Mouse (Mus musculus) neural tube, embryonic 11.5 days (tissue): ENCODE results near the gene Kat2b. TPM values are rescaled to one million over a fixed set of nuclear protein-coding genes. Genes with fewer than 3 reads are reported as not detected.
"Not testable (repeated sequence)": the region's sequence is repeated elsewhere in the genome, so short reads cannot be mapped to it uniquely, and the experiment has no call there.

Experiments
- ATAC-seq: fragments of 200-750 bp; cut with Nextera tagmentation; 2 replicates; pipeline ENCODE4 v1.8.0; 2017; ENCODE audit warnings: moderate number of reproducible peaks, mild to moderate bottlenecking, moderate TSS enrichment, moderate library complexity; ENCODE audit not compliant: insufficient read depth, low FRiP score, low TSS enrichment
- DNase-seq: peaks from one replicate; pipeline ENCODE4 v3.0.0-alpha.2; 2015; ENCODE audit warnings: low spot score
- H3K27ac ChIP-seq: fragments of 300-500 bp; sonication (generic); 2 replicates; pipeline ENCODE4 v1.5.1; 2014; ENCODE audit warnings: low read depth, mild to moderate bottlenecking, low read length
- H3K27me3 ChIP-seq: fragments of 300-500 bp; sonication (generic); 2 replicates; pipeline ENCODE4 v1.6.1; 2014; ENCODE audit warnings: mild to moderate bottlenecking, low read length, mixed read lengths; ENCODE audit not compliant: control insufficient read depth, insufficient read depth
- H3K36me3 ChIP-seq: fragments of 300-500 bp; sonication (generic); 2 replicates; pipeline ENCODE4 v1.6.1; 2014; ENCODE audit warnings: mild to moderate bottlenecking, low read length, moderate library complexity, mixed read lengths; ENCODE audit not compliant: control insufficient read depth, insufficient read depth
- H3K4me1 ChIP-seq: fragments of 300-500 bp; sonication (generic); 2 replicates; pipeline ENCODE4 v1.6.1; 2014; ENCODE audit warnings: low read length, mixed read lengths; ENCODE audit not compliant: control insufficient read depth, insufficient read depth
- H3K4me2 ChIP-seq: fragments of 300-500 bp; sonication (generic); 2 replicates; pipeline ENCODE4 v1.6.1; 2014; ENCODE audit warnings: low read depth, mild to moderate bottlenecking, moderate library complexity
- H3K4me3 ChIP-seq: fragments of 300-500 bp; sonication (generic); 2 replicates; pipeline ENCODE4 v1.5.1; 2014; ENCODE audit warnings: low read depth, low read length
- H3K9ac ChIP-seq: fragments of 300-500 bp; sonication (generic); 2 replicates; pipeline ENCODE4 v1.6.1; 2014; ENCODE audit warnings: mild to moderate bottlenecking, low read length
- H3K9me3 ChIP-seq: fragments of 300-500 bp; sonication (generic); 2 replicates; pipeline ENCODE4 v1.6.1; 2016; ENCODE audit warnings: low read length; ENCODE audit not compliant: control insufficient read depth
- WGBS: fragments of 180-500 bp; shearing (Covaris S2); extraction: QIAGEN DNeasy Blood & Tissue Kit; methylation state at CpG from one replicate; pipeline ENCODE4 v1.1.7; 2014; 5-methylcytosine and 5-hydroxymethylcytosine counted together
- polyA plus RNA-seq: library from polyadenylated mRNA; unstranded; fragments of >200 nt; fragmentation: Nextera tagmentation; extraction: Ambion mirVana; gene quantifications from 2 replicates; pipeline ENCODE4 v1.2.1, GENCODE M21; 2014

The Kat2b gene
- polyA plus RNA-seq, 1 experiment from 2014 or later = 5.2 TPM

- DNase-seq (peak; percentile 70), ATAC-seq (peak; percentile 71)
- Histone ChIP-seq H3K27ac (peak overlapping the region; percentile 92), H3K4me2 (peak overlapping the region; percentile 90), H3K9ac (peak overlapping the region; percentile 91), H3K9me3 (no peaks in the 10 kb centered on the region), H3K27me3 (no peaks in the 10 kb centered on the region), H3K36me3 (no peaks in the 10 kb centered on the region), H3K4me3 (peak overlapping the region; percentile 89), H3K4me1 (peaks cover 5% of the 10 kb centered on the region; the same call in 1 of the 2 replicates)
- under 1% methylated on average over 32 of the region's 51 CpGs for whole genome bisulfite sequencing
Measured at GRCm38 (mm10) chr17:53566919-53567345, 271 bp downstream of the Kat2b start.

- Histone ChIP-seq H3K9me3 (no peaks in the 10 kb centered on the region), H3K4me2 (peak overlapping the region; percentile 90), H3K27me3 (no peaks in the 10 kb centered on the region), H3K4me1 (peaks cover 5% of the 10 kb centered on the region; the same call in 1 of the 2 replicates), H3K27ac (peak overlapping the region; percentile 92), H3K4me3 (peak overlapping the region; percentile 89), H3K9ac (peak overlapping the region; percentile 91), H3K36me3 (no peaks in the 10 kb centered on the region)
- peak; percentile 76 for ATAC-seq
- DNase-seq = peak; percentile 73
- under 1% methylated on average over 61 of the region's 67 CpGs for WGBS
Measured at GRCm38 (mm10) chr17:53567346-53568101, 863 bp downstream of the Kat2b start.

GRCm38 (mm10) chr17:53568118-53568517 lies 1.5 kb downstream of the Kat2b start:
- DNase-seq = peak; percentile 75
- H3K4me3 ChIP-seq = peak overlapping the region; percentile 89
- H3K4me2 ChIP-seq = peak overlapping the region; percentile 90
- peak overlapping the region; percentile 91 for H3K9ac ChIP-seq
- no peaks in the 10 kb centered on the region for H3K36me3 ChIP-seq
- H3K9me3 ChIP-seq = no peaks in the 10 kb centered on the region
- H3K27ac ChIP-seq = peak overlapping the region; percentile 92
- 0% methylated on average over 15 of the region's 15 CpGs for WGBS
- no peaks in the 10 kb centered on the region for H3K27me3 ChIP-seq
- peak; percentile 84 for ATAC-seq
- H3K4me1 ChIP-seq = peaks cover 5% of the 10 kb centered on the region; the same call in 1 of the 2 replicates

- Histone ChIP-seq H3K9me3 (no peaks in the 10 kb centered on the region), H3K36me3 (no peaks in the 10 kb centered on the region), H3K9ac (no peak overlapping the region; the same call in 1 of the 2 replicates), H3K27ac (0 out of 2 replicates have a peak overlapping the region, but pooled peaks have one; percentile 92), H3K4me1 (peaks cover 5% of the 10 kb centered on the region; the same call in 1 of the 2 replicates), H3K27me3 (no peaks in the 10 kb centered on the region), H3K4me2 (peak overlapping the region; percentile 90), H3K4me3 (peak overlapping the region; percentile 89)
- 40% methylated on average over 8 of the region's 8 CpGs for WGBS
- ATAC-seq (no peak), DNase-seq (no peak)
Measured at GRCm38 (mm10) chr17:53568734-53569386, 2.2 kb downstream of the Kat2b start.

- H3K4me2 ChIP-seq = no peak overlapping the region
- 53% methylated on average over 6 of the region's 6 CpGs for WGBS
Measured at GRCm38 (mm10) chr17:53569829-53570228, 3.2 kb downstream of the Kat2b start.

GRCm38 (mm10) chr17:53570361-53570875 lies 3.8 kb downstream of the Kat2b start:
- H3K36me3 ChIP-seq = no peaks in the 10 kb centered on the region
- H3K27ac ChIP-seq = no peak overlapping the region
- 58% methylated on average over 10 of the region's 10 CpGs for WGBS
- H3K9me3 ChIP-seq = no peaks in the 10 kb centered on the region
- no peak overlapping the region for H3K9ac ChIP-seq
- no peak overlapping the region for H3K4me2 ChIP-seq
- no peak for DNase-seq
- H3K27me3 ChIP-seq = no peaks in the 10 kb centered on the region
- H3K4me1 ChIP-seq = peaks cover 5% of the 10 kb centered on the region; the same call in 1 of the 2 replicates
- no peak overlapping the region for H3K4me3 ChIP-seq
- ATAC-seq = no peak

More at GRCm38 (mm10) chr17:53569829-53570228, 3.2 kb downstream of the Kat2b start:
- Histone ChIP-seq H3K9ac (no peak overlapping the region), H3K27ac (no peak overlapping the region), H3K36me3 (no peaks in the 10 kb centered on the region), H3K27me3 (no peaks in the 10 kb centered on the region), H3K4me1 (peaks cover 5% of the 10 kb centered on the region; the same call in 1 of the 2 replicates), H3K4me3 (no peak overlapping the region), H3K9me3 (no peaks in the 10 kb centered on the region)
- DNase-seq (no peak), ATAC-seq (no peak)

GRCm38 (mm10) chr17:53570932-53571331 lies 4.3 kb downstream of the Kat2b start:
- not testable (repeated sequence) for H3K27me3 ChIP-seq, H3K9ac ChIP-seq, H3K9me3 ChIP-seq, DNase-seq, H3K36me3 ChIP-seq, H3K4me3 ChIP-seq, H3K4me2 ChIP-seq, ATAC-seq, H3K4me1 ChIP-seq, H3K27ac ChIP-seq
- WGBS = 86% methylated on average over 5 of the region's 5 CpGs

- H3K4me2 ChIP-seq = no peak overlapping the region
- 68% methylated on average over 4 of the region's 4 CpGs for WGBS
- no peak overlapping the region for H3K9ac ChIP-seq
- no peaks in the 10 kb centered on the region for H3K9me3 ChIP-seq
- H3K4me1 ChIP-seq = peaks cover 5% of the 10 kb centered on the region; the same call in 1 of the 2 replicates
- no peak overlapping the region for H3K4me3 ChIP-seq
- H3K36me3 ChIP-seq = no peaks in the 10 kb centered on the region
- H3K27me3 ChIP-seq = no peaks in the 10 kb centered on the region
- DNase-seq (no peak), ATAC-seq (no peak)
- no peak overlapping the region for H3K27ac ChIP-seq
Measured at GRCm38 (mm10) chr17:53573019-53573556, 6.4 kb downstream of the Kat2b start.
